Mouse (Mus musculus) cerebellum, postnatal 4 days (tissue): ENCODE data around the gene Timm8a1.

Experiments used
- DNase-seq, 2 experiments: peaks; one replicate each; pipeline ENCODE4 v3.0.0; 2022; ENCODE audit warnings: low spot score in 2 of 2, mixed read lengths in 1 of 2

Gene Timm8a1

DNA sequence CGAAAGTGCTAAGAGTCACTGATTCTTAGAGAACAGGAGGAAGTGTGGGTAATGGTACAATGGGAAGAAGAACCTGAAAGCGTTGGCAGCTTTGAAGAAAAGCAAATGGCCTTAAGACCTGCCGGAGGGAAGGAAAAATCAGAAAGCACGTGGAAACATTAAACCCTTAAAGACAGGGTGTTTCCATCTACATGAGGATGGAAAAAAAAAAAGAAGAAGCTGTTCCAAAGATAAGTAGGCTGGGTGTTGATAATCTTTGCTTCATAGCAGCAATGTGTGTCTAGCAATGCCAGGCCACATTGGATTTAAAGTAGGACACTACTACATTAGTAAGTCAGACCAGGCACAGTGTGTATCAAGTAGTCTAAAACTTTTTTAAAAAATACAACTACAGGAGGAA is 16.4 kb downstream of the Timm8a1 start:
- no peak for DNase-seq

DNA sequence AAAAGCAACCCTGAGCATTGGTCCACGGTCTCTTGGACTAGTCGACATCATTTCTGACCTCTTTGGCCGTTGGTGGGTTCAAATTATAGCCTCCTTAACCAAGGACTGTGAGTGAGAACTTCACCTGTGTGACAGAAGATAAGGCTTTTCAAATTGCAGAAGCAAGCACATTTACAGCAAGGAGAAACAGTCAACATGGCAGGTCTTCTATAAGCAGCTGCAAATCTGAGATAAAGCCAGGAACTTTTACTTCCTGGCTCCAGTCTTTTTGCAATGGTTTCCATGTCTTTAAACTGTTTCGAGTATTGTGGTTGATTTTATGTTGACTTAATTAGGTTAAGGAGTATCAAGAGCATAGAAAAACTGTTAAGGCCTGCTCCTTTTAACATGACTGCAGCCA is 17.9 kb downstream of the Timm8a1 start:
- no peak for DNase-seq

DNA sequence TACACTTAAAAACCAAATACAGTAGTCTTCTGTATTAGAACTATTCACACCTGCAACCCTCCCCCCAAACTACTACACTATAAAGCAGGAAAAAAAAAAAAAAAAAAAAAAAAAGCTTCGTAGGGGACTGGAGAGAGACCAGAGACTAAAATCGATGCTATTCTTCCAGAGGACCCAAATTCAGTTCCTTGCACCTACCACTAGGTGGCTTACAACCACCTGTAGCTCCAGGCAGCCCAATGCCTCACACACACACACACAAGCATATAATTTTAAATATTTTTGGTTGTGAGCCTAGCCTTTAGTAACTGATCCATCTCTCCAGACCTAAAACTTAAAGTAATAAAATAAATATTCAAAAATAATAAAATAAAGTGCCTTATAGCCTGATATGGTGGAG is 32.2 kb downstream of the Timm8a1 start:
- no peak for DNase-seq

DNA sequence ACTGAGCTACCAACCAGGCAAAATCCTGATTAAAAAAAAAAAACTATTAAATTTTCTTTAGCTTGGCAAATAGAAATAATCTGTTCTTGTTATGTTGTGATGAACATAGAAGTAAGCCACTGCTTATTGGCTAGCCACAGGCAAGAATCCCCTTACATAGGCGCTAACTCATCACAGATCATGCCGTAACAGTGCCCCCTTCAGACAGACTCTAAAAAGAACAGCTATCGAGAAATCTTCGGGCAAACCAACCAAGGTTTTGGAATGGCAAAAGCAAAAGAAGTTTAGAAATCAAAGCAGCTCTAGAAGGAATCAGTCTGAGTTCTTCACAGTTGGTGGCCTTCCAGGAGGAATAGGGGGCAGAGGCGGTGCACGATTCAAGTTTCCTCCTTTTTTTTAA is 33.7 kb downstream of the Timm8a1 start:
- no peak for DNase-seq

DNA sequence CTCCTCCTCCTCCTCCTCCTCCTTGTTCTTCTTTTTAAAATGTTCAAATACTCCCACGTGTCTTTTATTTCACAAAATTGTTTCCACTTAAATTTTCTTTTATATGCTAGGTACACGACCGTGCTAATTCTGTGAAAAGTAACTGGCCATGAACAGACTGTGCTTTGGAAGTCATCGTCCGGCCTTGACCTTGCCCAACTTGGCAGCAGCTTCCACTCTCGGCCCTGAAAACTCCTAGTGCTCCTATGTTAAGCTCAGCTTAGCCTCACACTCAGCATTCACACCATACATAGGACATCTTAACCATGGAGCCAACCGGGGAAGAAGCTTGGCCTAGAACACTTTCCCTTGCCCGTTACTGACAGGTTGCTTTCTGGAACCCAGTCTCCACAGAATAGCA is 41.0 kb downstream of the Timm8a1 start:
- DNase-seq = no peak
